Mouse (Mus musculus): Measurements from ENCODE around the gene Ufd1. TPM values are rescaled to one million over a fixed set of nuclear protein-coding genes. Genes with fewer than 3 reads are reported as not detected.

Gene Ufd1
- polyA plus RNA-seq, 2 experiments: 63.9 to 72.1 TPM

DNA sequence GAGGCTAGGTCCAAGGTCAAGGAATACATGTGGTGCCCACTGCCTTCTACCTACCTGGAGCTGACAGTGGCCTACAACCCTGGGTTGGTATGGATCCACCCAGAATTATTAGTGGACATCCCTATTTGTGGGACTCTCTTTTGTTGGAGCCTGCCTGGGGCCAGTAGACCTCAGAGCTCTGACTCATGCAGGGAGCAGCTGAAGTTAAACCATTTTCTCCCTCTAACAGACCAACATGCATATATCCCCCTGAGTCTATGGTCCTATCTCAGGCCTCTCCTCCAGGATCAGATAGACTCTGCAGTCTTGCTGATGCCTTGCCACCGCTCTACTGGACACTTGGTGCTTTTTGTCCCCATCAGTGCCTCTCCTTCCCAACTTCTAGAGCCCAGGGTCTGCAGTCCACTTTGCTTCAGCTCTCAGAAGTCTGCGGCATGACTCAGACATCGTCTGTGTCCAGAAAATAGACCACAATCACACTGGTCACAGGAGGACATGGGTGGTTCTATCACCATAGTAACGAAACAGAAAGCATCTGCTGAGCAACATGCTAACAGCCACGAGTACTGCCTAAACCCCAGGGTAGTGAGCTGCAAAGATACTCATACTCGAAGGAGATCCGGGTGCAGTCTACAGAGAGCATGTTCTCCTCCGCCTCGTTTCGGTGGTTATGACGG, 16.2 kb upstream of the Ufd1 start:
- WGBS: 92% methylated on average over 11 of the region's 11 CpGs
- no peaks in the 10 kb centered on the region for H3K9me3 ChIP-seq (ENCODE audit: control insufficient read depth, low read length)
- TF ChIP-seq POLR2A (IDR thresholded peaks at IDR 0.05; ENCODE audit: borderline replicate concordance, extremely low read depth, insufficient read depth, insufficient read length): no peak
- H3K4me1 ChIP-seq (ENCODE audit: control insufficient read depth, insufficient read depth, low read length): no peaks in the 10 kb centered on the region
- no peak overlapping the region for H3K4me3 ChIP-seq (replicated peaks; ENCODE audit: low read length)
- DNase-seq (ENCODE audit: low spot score): no peak
- ATAC-seq (ENCODE audit: low FRiP score, low read depth): no peak
- H3K36me3 ChIP-seq (ENCODE audit: control insufficient read depth, insufficient read depth, low read length): peaks cover 76% of the 10 kb centered on the region
- H3K27ac ChIP-seq (replicated peaks; ENCODE audit: low read depth, low read length): no peak overlapping the region
- no peaks in the 10 kb centered on the region for H3K27me3 ChIP-seq (ENCODE audit: control insufficient read depth, insufficient read depth, low read length)
- H3K4me2 ChIP-seq (replicated peaks; ENCODE audit: low read depth, low read length, severe bottlenecking): no peak overlapping the region
- no peak overlapping the region for H3K9ac ChIP-seq (ENCODE audit: low read depth, low read length, severe bottlenecking)

DNA sequence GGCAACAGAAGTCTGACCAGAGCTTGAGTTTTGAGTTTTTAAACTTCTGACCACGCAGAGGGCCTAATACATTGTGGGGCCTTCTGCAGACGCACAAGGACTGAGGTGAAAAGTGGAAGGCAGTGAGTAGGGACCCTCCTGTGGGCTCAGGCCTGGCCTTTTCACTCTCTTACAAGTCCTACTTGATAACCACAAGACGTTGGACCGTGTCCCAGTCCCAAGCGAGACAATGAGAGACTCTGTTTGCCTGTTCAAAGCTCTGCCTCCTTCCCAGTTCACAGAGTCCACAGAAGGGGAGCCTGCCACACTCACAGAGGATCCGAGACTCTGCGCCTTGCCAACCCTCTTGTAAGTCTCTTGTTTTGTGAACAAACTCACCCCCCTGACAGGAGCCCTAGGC, 14.9 kb upstream of the Ufd1 start:
- TF ChIP-seq POLR2A (IDR thresholded peaks at IDR 0.05; ENCODE audit: borderline replicate concordance, extremely low read depth, insufficient read depth, insufficient read length): no peak
- Histone ChIP-seq H3K27me3 (ENCODE audit: control insufficient read depth, insufficient read depth, low read length) (no peaks in the 10 kb centered on the region), H3K4me1 (ENCODE audit: control insufficient read depth, insufficient read depth, low read length) (no peaks in the 10 kb centered on the region), H3K4me3 (replicated peaks; ENCODE audit: low read length) (no peak overlapping the region), H3K36me3 (ENCODE audit: control insufficient read depth, insufficient read depth, low read length) (peaks cover 75% of the 10 kb centered on the region), H3K9me3 (ENCODE audit: control insufficient read depth, low read length) (no peaks in the 10 kb centered on the region), H3K4me2 (replicated peaks; ENCODE audit: low read depth, low read length, severe bottlenecking) (no peak overlapping the region), H3K9ac (ENCODE audit: low read depth, low read length, severe bottlenecking) (0 out of 2 replicates have a peak overlapping the region, but pooled peaks have one; percentile 12), H3K27ac (replicated peaks; ENCODE audit: low read depth, low read length) (no peak overlapping the region)
- ATAC-seq (ENCODE audit: low FRiP score, low read depth): no peak
- peak; percentile 13 for DNase-seq (ENCODE audit: low spot score)
- WGBS: 83% methylated on average over 7 of the region's 7 CpGs

DNA sequence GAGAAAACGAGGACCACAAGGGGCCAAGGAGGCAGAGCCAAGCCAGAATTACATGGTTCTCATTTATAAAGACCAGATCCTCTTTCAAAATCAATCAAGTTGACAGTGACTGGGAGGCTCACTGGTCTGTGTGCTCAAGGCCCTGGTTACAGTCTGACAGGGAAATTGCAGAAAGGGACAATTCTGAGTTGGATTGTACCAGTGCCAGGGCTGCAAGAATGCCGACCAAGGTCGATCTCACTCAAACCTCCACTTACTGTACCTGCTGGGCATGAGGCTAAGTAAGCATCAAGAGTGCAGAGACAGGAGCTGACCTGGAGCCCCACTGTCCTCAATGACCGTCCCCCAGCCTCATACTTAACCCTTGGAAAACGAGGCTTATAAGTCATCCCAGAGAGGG, 13.4 kb upstream of the Ufd1 start:
- TF ChIP-seq POLR2A (IDR thresholded peaks at IDR 0.05; ENCODE audit: borderline replicate concordance, extremely low read depth, insufficient read depth, insufficient read length): no peak
- Histone ChIP-seq H3K27ac (replicated peaks; ENCODE audit: low read depth, low read length) (no peak overlapping the region), H3K4me1 (ENCODE audit: control insufficient read depth, insufficient read depth, low read length) (no peaks in the 10 kb centered on the region), H3K9ac (ENCODE audit: low read depth, low read length, severe bottlenecking) (no peak overlapping the region), H3K27me3 (ENCODE audit: control insufficient read depth, insufficient read depth, low read length) (no peaks in the 10 kb centered on the region), H3K9me3 (ENCODE audit: control insufficient read depth, low read length) (no peaks in the 10 kb centered on the region), H3K36me3 (ENCODE audit: control insufficient read depth, insufficient read depth, low read length) (peaks cover 69% of the 10 kb centered on the region), H3K4me2 (replicated peaks; ENCODE audit: low read depth, low read length, severe bottlenecking) (no peak overlapping the region), H3K4me3 (replicated peaks; ENCODE audit: low read length) (no peak overlapping the region)
- ATAC-seq (ENCODE audit: low FRiP score, low read depth) (no peak), DNase-seq (ENCODE audit: low spot score) (no peak)
- 89% methylated on average over 5 of the region's 5 CpGs for WGBS

DNA sequence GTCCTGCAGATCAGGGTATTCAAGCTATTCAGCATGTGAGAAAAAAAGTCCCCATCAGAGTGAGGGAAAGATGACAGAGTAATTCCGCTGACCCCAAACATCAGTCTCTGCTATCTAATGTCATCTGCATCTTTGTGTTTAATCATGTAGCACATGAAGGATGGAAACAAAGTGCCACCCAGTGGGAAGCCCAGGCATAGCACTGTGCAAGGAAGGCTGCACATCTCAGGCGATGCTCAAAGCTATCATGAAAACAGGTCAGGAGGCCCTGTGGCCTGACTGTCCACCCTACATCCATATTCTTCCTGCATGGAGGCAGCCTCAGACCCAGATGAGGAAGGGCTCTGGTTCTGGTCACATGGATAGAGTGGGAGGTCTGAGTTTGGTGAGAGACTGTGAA, 12.7 kb upstream of the Ufd1 start:
- TF ChIP-seq POLR2A (IDR thresholded peaks at IDR 0.05; ENCODE audit: borderline replicate concordance, extremely low read depth, insufficient read depth, insufficient read length): no peak
- no peaks in the 10 kb centered on the region for H3K4me1 ChIP-seq (ENCODE audit: control insufficient read depth, insufficient read depth, low read length)
- H3K27me3 ChIP-seq (ENCODE audit: control insufficient read depth, insufficient read depth, low read length): no peaks in the 10 kb centered on the region
- no peak overlapping the region for H3K9ac ChIP-seq (ENCODE audit: low read depth, low read length, severe bottlenecking)
- 81% methylated on average over 2 of the region's 2 CpGs for WGBS
- DNase-seq (ENCODE audit: low spot score) (peak; percentile 13), ATAC-seq (ENCODE audit: low FRiP score, low read depth) (no peak)
- H3K4me3 ChIP-seq (replicated peaks; ENCODE audit: low read length): no peak overlapping the region
- no peak overlapping the region for H3K4me2 ChIP-seq (replicated peaks; ENCODE audit: low read depth, low read length, severe bottlenecking)
- no peaks in the 10 kb centered on the region for H3K9me3 ChIP-seq (ENCODE audit: control insufficient read depth, low read length)
- H3K27ac ChIP-seq (replicated peaks; ENCODE audit: low read depth, low read length): no peak overlapping the region
- peaks cover 65% of the 10 kb centered on the region for H3K36me3 ChIP-seq (ENCODE audit: control insufficient read depth, insufficient read depth, low read length)

DNA sequence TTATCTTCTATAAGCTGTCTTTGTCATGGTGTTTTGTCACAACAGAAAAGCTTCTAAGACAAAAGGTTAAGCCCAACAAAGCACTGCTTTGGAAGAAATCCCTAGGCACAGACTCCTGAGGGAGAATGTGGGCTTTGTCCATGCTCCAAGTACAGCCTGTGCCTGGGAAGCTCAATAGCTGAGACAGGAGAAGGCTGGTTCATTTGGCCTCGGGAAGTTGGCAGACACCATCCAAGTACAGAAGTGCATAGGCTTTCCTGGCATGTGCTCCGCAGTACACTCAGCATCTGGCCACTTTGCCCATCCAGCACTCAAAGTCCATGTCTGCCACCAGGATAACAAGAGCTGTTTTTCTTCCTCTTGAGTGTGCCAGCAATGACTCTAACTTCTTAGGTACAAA, 5.8 kb upstream of the Ufd1 start:
- Histone ChIP-seq H3K9me3 (ENCODE audit: control insufficient read depth, low read length) (no peaks in the 10 kb centered on the region), H3K4me3 (replicated peaks; ENCODE audit: low read length) (no peak overlapping the region), H3K9ac (ENCODE audit: low read depth, low read length, severe bottlenecking) (no peak overlapping the region), H3K27ac (replicated peaks; ENCODE audit: low read depth, low read length) (no peak overlapping the region), H3K4me2 (replicated peaks; ENCODE audit: low read depth, low read length, severe bottlenecking) (no peak overlapping the region), H3K27me3 (ENCODE audit: control insufficient read depth, insufficient read depth, low read length) (no peaks in the 10 kb centered on the region), H3K4me1 (ENCODE audit: control insufficient read depth, insufficient read depth, low read length) (peaks cover under 1% of the 10 kb centered on the region; the same call in 1 of the 2 replicates), H3K36me3 (ENCODE audit: control insufficient read depth, insufficient read depth, low read length) (peaks cover 56% of the 10 kb centered on the region)
- DNase-seq (ENCODE audit: low spot score) (no peak), ATAC-seq (ENCODE audit: low FRiP score, low read depth) (no peak)
- no peak for TF ChIP-seq POLR2A (IDR thresholded peaks at IDR 0.05; ENCODE audit: borderline replicate concordance, extremely low read depth, insufficient read depth, insufficient read length)
- 92% methylated on average over 2 of the region's 2 CpGs for WGBS
